Mouse (Mus musculus): Measurements from ENCODE around the gene Col9a2. TPM values are rescaled to one million over a fixed set of nuclear protein-coding genes. Genes with fewer than 3 reads are reported as not detected.

Gene Col9a2
- polyA plus RNA-seq, 2 experiments: 1.1 to 1.9 TPM

DNA sequence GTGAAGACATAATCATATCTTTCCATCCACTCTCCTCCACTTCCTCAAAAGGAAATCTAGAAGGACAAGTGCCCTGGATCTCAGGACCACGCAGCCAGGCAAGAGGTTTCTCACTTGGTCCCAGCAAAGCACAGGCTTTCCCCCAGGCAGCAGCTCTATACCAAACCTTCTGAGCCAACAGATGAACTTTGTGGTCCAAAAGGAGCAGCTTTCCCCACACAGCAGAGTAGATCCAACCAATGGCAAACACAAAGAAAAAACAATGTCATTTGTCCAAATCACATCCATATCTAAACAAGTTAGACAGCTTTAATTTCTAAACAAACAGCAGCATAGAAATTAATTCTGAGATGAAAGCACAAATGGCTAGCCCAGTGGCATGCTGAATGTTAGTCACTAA lies 37.5 kb upstream of the Col9a2 start:
- peaks cover 30 to 53% of the 10 kb centered on the region in 2 experiments for H3K4me1 ChIP-seq (replicated peaks; ENCODE audit: control insufficient read depth in 2 of 2, insufficient read depth in 2 of 2, low read length in 1 of 2)
- H3K4me2 ChIP-seq (ENCODE audit: low read depth): no peak overlapping the region
- WGBS (ENCODE audit: insufficient replicate concordance): 9% methylated on average over 1 of the region's 1 CpGs
- TF ChIP-seq EP300 (IDR thresholded peaks at IDR 0.05; ENCODE audit: low read depth): no peak
- DNase-seq (ENCODE audit: low read depth in 3 of 3, low spot score in 3 of 3) (no peak), ATAC-seq (ENCODE audit: insufficient read depth) (no peak)
- H3K27me3 ChIP-seq (ENCODE audit: control insufficient read depth, insufficient read depth, low read length): no peaks in the 10 kb centered on the region
- no peaks in the 10 kb centered on the region for H3K9me3 ChIP-seq (ENCODE audit: control insufficient read depth, low read length)
- no peak overlapping the region for H3K27ac ChIP-seq
- no peaks in the 10 kb centered on the region for H3K36me3 ChIP-seq (replicated peaks; ENCODE audit: control insufficient read depth, insufficient read depth, low read depth)
- no peak overlapping the region for H3K4me3 ChIP-seq (ENCODE audit: insufficient read depth in 1 of 2, low read depth in 2 of 2, low read length in 2 of 2)
- no peak overlapping the region for H3K9ac ChIP-seq (replicated peaks)

GRCm38 (mm10) chr4:121002400-121003171 lies 36.6 kb upstream of the Col9a2 start:
- Histone ChIP-seq H3K36me3 (replicated peaks; ENCODE audit: control insufficient read depth, insufficient read depth, low read depth) (no peaks in the 10 kb centered on the region), H3K4me1 (replicated peaks; ENCODE audit: control insufficient read depth in 2 of 2, insufficient read depth in 2 of 2, low read length in 1 of 2) (peaks cover 39 to 57% of the 10 kb centered on the region in 2 experiments), H3K27ac (no peak overlapping the region), H3K9ac (replicated peaks) (no peak overlapping the region), H3K9me3 (ENCODE audit: control insufficient read depth, low read length) (no peaks in the 10 kb centered on the region), H3K4me2 (ENCODE audit: low read depth) (no peak overlapping the region), H3K4me3 (ENCODE audit: insufficient read depth in 1 of 2, low read depth in 2 of 2, low read length in 2 of 2) (no peak overlapping the region), H3K27me3 (ENCODE audit: control insufficient read depth, insufficient read depth, low read length) (no peaks in the 10 kb centered on the region)
- 0 out of 2 replicates have a peak, but pooled peaks have one; percentile 19 for ATAC-seq (ENCODE audit: insufficient read depth)
- no peak for TF ChIP-seq CTCF (IDR thresholded peaks at IDR 0.05; ENCODE audit: low read depth)
- no peak for TF ChIP-seq EP300 (IDR thresholded peaks at IDR 0.05; ENCODE audit: low read depth)
- no peak for DNase-seq (ENCODE audit: low read depth in 3 of 3, low spot score in 3 of 3)
- WGBS (ENCODE audit: insufficient replicate concordance): 39% methylated on average over 8 of the region's 8 CpGs

DNA sequence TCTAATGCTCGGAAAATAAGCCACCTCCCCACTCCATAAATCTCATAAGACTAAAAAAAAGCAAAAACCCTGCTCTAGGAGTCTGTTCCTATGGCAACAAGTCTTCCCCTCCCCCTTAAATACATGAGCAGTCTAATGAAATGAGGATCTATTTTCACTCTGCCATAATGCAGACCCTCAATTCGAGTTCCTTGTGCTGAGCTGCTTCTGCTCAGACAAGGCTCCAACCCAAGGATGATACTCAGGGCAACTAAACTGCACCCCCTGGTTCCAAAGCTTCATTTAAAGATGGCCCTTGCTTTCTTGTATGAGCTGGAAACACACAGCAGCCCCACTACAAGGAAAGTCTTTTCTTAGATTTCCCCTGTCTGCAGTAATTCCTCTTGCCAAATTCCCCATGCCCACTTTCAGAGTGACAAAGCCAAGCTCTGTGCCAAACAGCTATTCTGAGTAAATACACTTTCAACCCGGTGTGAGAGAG lies 35.5 kb upstream of the Col9a2 start:
- Histone ChIP-seq H3K27ac (no peak overlapping the region), H3K4me1 (replicated peaks; ENCODE audit: control insufficient read depth in 2 of 2, insufficient read depth in 2 of 2, low read length in 1 of 2) (peaks cover 41 to 58% of the 10 kb centered on the region in 2 experiments), H3K4me2 (ENCODE audit: low read depth) (no peak overlapping the region; the same call in 1 of the 2 replicates), H3K27me3 (ENCODE audit: control insufficient read depth, insufficient read depth, low read length) (no peaks in the 10 kb centered on the region), H3K9me3 (ENCODE audit: control insufficient read depth, low read length) (no peaks in the 10 kb centered on the region), H3K36me3 (replicated peaks; ENCODE audit: control insufficient read depth, insufficient read depth, low read depth) (no peaks in the 10 kb centered on the region), H3K4me3 (ENCODE audit: insufficient read depth in 1 of 2, low read depth in 2 of 2, low read length in 2 of 2) (no peak overlapping the region), H3K9ac (replicated peaks) (no peak overlapping the region)
- ATAC-seq (ENCODE audit: insufficient read depth) (no peak), DNase-seq (ENCODE audit: low read depth in 3 of 3, low spot score in 3 of 3) (no peak)
- WGBS (ENCODE audit: insufficient replicate concordance): 41% methylated on average over 3 of the region's 3 CpGs
- TF ChIP-seq CTCF (IDR thresholded peaks at IDR 0.05; ENCODE audit: low read depth) (no peak), EP300 (IDR thresholded peaks at IDR 0.05; ENCODE audit: low read depth) (no peak)

DNA sequence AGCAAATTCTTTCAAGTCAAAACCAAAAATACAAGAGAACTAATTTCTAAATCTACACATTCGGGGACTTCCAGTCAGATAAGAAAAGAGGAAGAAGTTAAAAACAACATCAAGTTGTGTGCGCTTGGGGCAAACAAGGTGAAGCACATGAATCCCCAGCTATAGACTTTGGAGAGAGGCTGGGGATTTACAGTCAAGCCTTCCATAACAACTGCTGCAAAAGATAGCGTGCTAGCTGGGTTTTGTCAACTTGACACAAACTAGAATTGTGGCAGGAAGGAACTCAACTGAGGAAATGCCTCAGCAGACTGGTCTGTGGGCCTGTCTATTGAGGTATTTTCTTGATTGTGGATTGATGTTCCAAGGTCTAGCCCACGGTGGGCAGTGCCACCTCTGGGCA lies 34.5 kb upstream of the Col9a2 start:
- Histone ChIP-seq H3K27ac (no peak overlapping the region), H3K36me3 (replicated peaks; ENCODE audit: control insufficient read depth, insufficient read depth, low read depth) (no peaks in the 10 kb centered on the region), H3K4me1 (replicated peaks; ENCODE audit: control insufficient read depth in 2 of 2, insufficient read depth in 2 of 2, low read length in 1 of 2) (peaks cover 41 to 68% of the 10 kb centered on the region in 2 experiments), H3K27me3 (ENCODE audit: control insufficient read depth, insufficient read depth, low read length) (no peaks in the 10 kb centered on the region), H3K4me2 (ENCODE audit: low read depth) (no peak overlapping the region), H3K9ac (replicated peaks) (no peak overlapping the region), H3K4me3 (ENCODE audit: insufficient read depth in 1 of 2, low read depth in 2 of 2, low read length in 2 of 2) (no peak overlapping the region), H3K9me3 (ENCODE audit: control insufficient read depth, low read length) (no peaks in the 10 kb centered on the region)
- no peak for TF ChIP-seq EP300 (IDR thresholded peaks at IDR 0.05; ENCODE audit: low read depth)
- no peak for TF ChIP-seq CTCF (IDR thresholded peaks at IDR 0.05; ENCODE audit: low read depth)
- 11% methylated on average over 4 of the region's 4 CpGs for WGBS (ENCODE audit: insufficient replicate concordance)
- ATAC-seq (ENCODE audit: insufficient read depth): no peak
- DNase-seq (ENCODE audit: low read depth in 3 of 3, low spot score in 3 of 3): no peak

GRCm38 (mm10) chr4:121007006-121007405 lies 32.2 kb upstream of the Col9a2 start:
- TF ChIP-seq EP300 (IDR thresholded peaks at IDR 0.05; ENCODE audit: low read depth): no peak
- TF ChIP-seq CTCF (IDR thresholded peaks at IDR 0.05; ENCODE audit: low read depth): no peak
- Histone ChIP-seq H3K9ac (replicated peaks) (no peak overlapping the region), H3K9me3 (ENCODE audit: control insufficient read depth, low read length) (no peaks in the 10 kb centered on the region), H3K4me2 (ENCODE audit: low read depth) (no peak overlapping the region), H3K4me1 (replicated peaks; ENCODE audit: control insufficient read depth in 2 of 2, insufficient read depth in 2 of 2, low read length in 1 of 2) (peaks cover 50 to 64% of the 10 kb centered on the region in 2 experiments), H3K36me3 (replicated peaks; ENCODE audit: control insufficient read depth, insufficient read depth, low read depth) (no peaks in the 10 kb centered on the region), H3K27me3 (ENCODE audit: control insufficient read depth, insufficient read depth, low read length) (no peaks in the 10 kb centered on the region), H3K4me3 (ENCODE audit: insufficient read depth in 1 of 2, low read depth in 2 of 2, low read length in 2 of 2) (no peak overlapping the region), H3K27ac (no peak overlapping the region; the same call in 1 of the 2 replicates)
- ATAC-seq (ENCODE audit: insufficient read depth) (no peak), DNase-seq (ENCODE audit: low read depth in 3 of 3, low spot score in 3 of 3) (no peak)
